Mouse (Mus musculus) megakaryocyte, embryonic 14.5 days (primary cell): Measurements from ENCODE around the gene Gm39115. TPM values are rescaled to one million over a fixed set of nuclear protein-coding genes. Genes with fewer than 3 reads are reported as not detected.
A peak's percentile ranks its signal among the peaks of the same experiment; 100 is the strongest.

Experiments used
- H3K27me3 ChIP-seq: replicated peaks from 2 replicates; pipeline ENCODE3; 2012; ENCODE audit warnings: inconsistent platforms
- H3K36me3 ChIP-seq: replicated peaks from 2 replicates; pipeline ENCODE3; 2012; ENCODE audit warnings: low read length, inconsistent platforms, mixed read lengths
- H3K4me1 ChIP-seq: 2 replicates; pipeline ENCODE4 v1.6.1; 2012; ENCODE audit warnings: inconsistent platforms
- H3K4me3 ChIP-seq: replicated peaks from 2 replicates; pipeline ENCODE3; 2012; ENCODE audit warnings: moderate library complexity, mild to moderate bottlenecking, inconsistent platforms
- H3K9me3 ChIP-seq: 2 replicates; pipeline ENCODE4 v1.6.1; 2012; ENCODE audit warnings: inconsistent platforms
- FLI1 ChIP-seq: IDR thresholded peaks from 2 replicates; pipeline ENCODE4 v1.6.1; 2012; ENCODE audit warnings: low read length, inconsistent platforms, mixed read lengths
- GATA1 ChIP-seq: IDR thresholded peaks from 3 replicates; pipeline ENCODE4 v1.6.1; 2012; ENCODE audit warnings: mixed read lengths, low read length, inconsistent platforms, borderline replicate concordance
- polyA plus RNA-seq: library from polyadenylated mRNA; stranded (reverse); fragments of >175 nt; gene quantifications from 2 replicates; pipeline ENCODE4 v1.2.3, GENCODE M21; 2012; ENCODE audit warnings: low replicate concordance; ENCODE audit not compliant: insufficient read depth

The Gm39115 gene
- polyA plus RNA-seq, 1 experiment: not detected

GRCm38 (mm10) chr7:142097776-142098175 is 38.1 kb downstream of the Gm39115 start:
- Histone ChIP-seq H3K4me3 (no peak overlapping the region), H3K9me3 (no peaks in the 10 kb centered on the region), H3K4me1 (peaks cover 30% of the 10 kb centered on the region), H3K27me3 (peaks cover 88% of the 10 kb centered on the region), H3K36me3 (no peaks in the 10 kb centered on the region)
- no peak for TF ChIP-seq FLI1
- no peak for TF ChIP-seq GATA1

- Histone ChIP-seq H3K4me1 (peaks cover 30% of the 10 kb centered on the region), H3K4me3 (no peak overlapping the region), H3K36me3 (no peaks in the 10 kb centered on the region), H3K9me3 (no peaks in the 10 kb centered on the region), H3K27me3 (peaks cover 92% of the 10 kb centered on the region)
- no peak for TF ChIP-seq FLI1
- no peak for TF ChIP-seq GATA1
Measured at GRCm38 (mm10) chr7:142096701-142097100, 39.1 kb downstream of the Gm39115 start.

- H3K27me3 ChIP-seq: peaks cover 94% of the 10 kb centered on the region
Measured at GRCm38 (mm10) chr7:142095183-142095931, 40.5 kb downstream of the Gm39115 start, which contains the start of gene Dusp8. Gene Dusp8 (minus strand): TSS chr7:142095843.

GRCm38 (mm10) chr7:142094301-142095143 is 41.3 kb downstream of the Gm39115 start:
- H3K27me3 ChIP-seq: peaks cover 96% of the 10 kb centered on the region
- TF ChIP-seq GATA1: no peak
- no peak for TF ChIP-seq FLI1
- H3K36me3 ChIP-seq: no peaks in the 10 kb centered on the region
- peaks cover 36% of the 10 kb centered on the region for H3K4me1 ChIP-seq
- H3K4me3 ChIP-seq: peak overlapping the region; percentile 91
- H3K9me3 ChIP-seq: no peaks in the 10 kb centered on the region

More at GRCm38 (mm10) chr7:142095183-142095931, 40.5 kb downstream of the Gm39115 start, which contains the start of gene Dusp8:
- no peaks in the 10 kb centered on the region for H3K9me3 ChIP-seq
- peak within 1 kb of the TSS; percentile 91 for H3K4me3 ChIP-seq
- no peaks in the 10 kb centered on the region for H3K36me3 ChIP-seq
- peaks cover 30% of the 10 kb centered on the region for H3K4me1 ChIP-seq
- no peak for TF ChIP-seq FLI1
- TF ChIP-seq GATA1: no peak

GRCm38 (mm10) chr7:142093696-142094240 is 42.1 kb downstream of the Gm39115 start:
- no peaks in the 10 kb centered on the region for H3K9me3 ChIP-seq
- no peaks in the 10 kb centered on the region for H3K36me3 ChIP-seq
- peak overlapping the region; percentile 91 for H3K4me3 ChIP-seq
- no peak for TF ChIP-seq GATA1
- TF ChIP-seq FLI1: no peak
- peaks cover 96% of the 10 kb centered on the region for H3K27me3 ChIP-seq
- H3K4me1 ChIP-seq: peaks cover 41% of the 10 kb centered on the region

GRCm38 (mm10) chr7:142092991-142093390 is 42.8 kb downstream of the Gm39115 start:
- Histone ChIP-seq H3K4me3 (no peak overlapping the region), H3K4me1 (peaks cover 48% of the 10 kb centered on the region), H3K36me3 (no peaks in the 10 kb centered on the region), H3K9me3 (no peaks in the 10 kb centered on the region), H3K27me3 (peaks cover 100% of the 10 kb centered on the region)
- TF ChIP-seq GATA1 (no peak), FLI1 (no peak)

GRCm38 (mm10) chr7:142091848-142092247 is 44.0 kb downstream of the Gm39115 start:
- TF ChIP-seq FLI1 (no peak), GATA1 (no peak)
- H3K27me3 ChIP-seq: peaks cover 100% of the 10 kb centered on the region
- H3K36me3 ChIP-seq: no peaks in the 10 kb centered on the region
- H3K4me3 ChIP-seq: no peak overlapping the region
- no peaks in the 10 kb centered on the region for H3K9me3 ChIP-seq
- peaks cover 53% of the 10 kb centered on the region for H3K4me1 ChIP-seq

GRCm38 (mm10) chr7:142089648-142090447 is 46.0 kb downstream of the Gm39115 start:
- H3K27me3 ChIP-seq: peaks cover 100% of the 10 kb centered on the region
- H3K9me3 ChIP-seq: no peaks in the 10 kb centered on the region
- H3K4me3 ChIP-seq: peak overlapping the region; percentile 51
- TF ChIP-seq FLI1: no peak
- no peak for TF ChIP-seq GATA1
- peaks cover 55% of the 10 kb centered on the region for H3K4me1 ChIP-seq
- H3K36me3 ChIP-seq: no peaks in the 10 kb centered on the region

GRCm38 (mm10) chr7:142088886-142089285 is 46.9 kb downstream of the Gm39115 start:
- H3K4me3 ChIP-seq: no peak overlapping the region
- TF ChIP-seq FLI1 (no peak), GATA1 (no peak)
- H3K27me3 ChIP-seq: peaks cover 100% of the 10 kb centered on the region
- peaks cover 56% of the 10 kb centered on the region for H3K4me1 ChIP-seq
- H3K36me3 ChIP-seq: no peaks in the 10 kb centered on the region
- H3K9me3 ChIP-seq: no peaks in the 10 kb centered on the region
